Mouse (Mus musculus) lung, adult 2 months (tissue): Measurements from ENCODE around the gene Thbs4. TPM values are rescaled to one million over a fixed set of nuclear protein-coding genes. Genes with fewer than 3 reads are reported as not detected.

ENCODE experiments used
- DNase-seq: peaks from one replicate; pipeline ENCODE4 v3.0.0; 2022
- H3K4me1 ChIP-seq: fragments of 200-500 bp; 2 replicates; pipeline ENCODE4 v1.6.1; 2011; ENCODE audit warnings: low read length; ENCODE audit not compliant: control insufficient read depth, insufficient read depth
- H3K4me3 ChIP-seq: fragments of 200-500 bp; replicated peaks from 2 replicates; pipeline ENCODE3; 2011; ENCODE audit warnings: low read depth, mild to moderate bottlenecking, control low read depth, low read length; ENCODE audit errors: extremely low read depth
- CTCF ChIP-seq: fragments of 200-500 bp; IDR thresholded peaks from 2 replicates; pipeline ENCODE4 v1.5.1; 2011; ENCODE audit warnings: mild to moderate bottlenecking, low read length, control low read depth; ENCODE audit not compliant: insufficient read depth
- POLR2A ChIP-seq: fragments of 200-500 bp; IDR thresholded peaks from 2 replicates; pipeline ENCODE4 v1.6.1; 2011; ENCODE audit warnings: low read depth, mild to moderate bottlenecking, control low read depth, low read length, borderline replicate concordance; ENCODE audit errors: extremely low read depth
- WGBS: fragments of 180-500 bp; shearing (Covaris S2); methylation state at CpG from one replicate; pipeline ENCODE4 v1.1.7; 2018; 5-methylcytosine and 5-hydroxymethylcytosine counted together
- polyA plus RNA-seq: library from polyadenylated mRNA; depleted of rRNA; stranded (reverse); fragments of >200 nt; gene quantifications from 2 replicates; pipeline ENCODE4 v1.2.3, GENCODE M21; 2012

Gene Thbs4
- polyA plus RNA-seq, 1 experiment, result 5.3 TPM

GRCm38 (mm10) chr13:92793636-92794035 is 982 bp downstream of the Thbs4 start:
- Histone ChIP-seq H3K4me3 (no peak overlapping the region), H3K4me1 (no peaks in the 10 kb centered on the region)
- 72% methylated on average over 8 of the region's 8 CpGs for WGBS
- no peak for TF ChIP-seq CTCF
- no peak for TF ChIP-seq POLR2A
- DNase-seq, result no peak

GRCm38 (mm10) chr13:92791474-92791873 is 3.1 kb downstream of the Thbs4 start:
- DNase-seq, result no peak
- no peak for TF ChIP-seq CTCF
- TF ChIP-seq POLR2A, result no peak
- H3K4me3 ChIP-seq, result no peak overlapping the region
- 67% methylated on average over 7 of the region's 7 CpGs for WGBS
- H3K4me1 ChIP-seq, result no peaks in the 10 kb centered on the region

- no peak overlapping the region for H3K4me3 ChIP-seq
- no peaks in the 10 kb centered on the region for H3K4me1 ChIP-seq
- DNase-seq, result no peak
- 83% methylated on average over 3 of the region's 3 CpGs for WGBS
- no peak for TF ChIP-seq POLR2A
- no peak for TF ChIP-seq CTCF
These were observed 10.3 kb downstream of the Thbs4 start for GRCm38 (mm10) chr13:92784311-92784710.

GRCm38 (mm10) chr13:92783551-92783950 is 11.1 kb downstream of the Thbs4 start:
- DNase-seq, result no peak
- Histone ChIP-seq H3K4me3 (no peak overlapping the region), H3K4me1 (no peaks in the 10 kb centered on the region)
- no peak for TF ChIP-seq POLR2A
- no peak for TF ChIP-seq CTCF
- whole genome bisulfite sequencing, result 88% methylated on average over 4 of the region's 4 CpGs

GRCm38 (mm10) chr13:92780927-92781326 is 13.7 kb downstream of the Thbs4 start:
- DNase-seq, result no peak
- Histone ChIP-seq H3K4me1 (no peaks in the 10 kb centered on the region), H3K4me3 (no peak overlapping the region)
- no peak for TF ChIP-seq POLR2A
- no peak for TF ChIP-seq CTCF
- 58% methylated on average over 8 of the region's 8 CpGs for WGBS

- no peaks in the 10 kb centered on the region for H3K4me1 ChIP-seq
- no peak for TF ChIP-seq POLR2A
- TF ChIP-seq CTCF, result no peak
- DNase-seq, result no peak
- WGBS, result 75% methylated on average over 4 of the region's 4 CpGs
- no peak overlapping the region for H3K4me3 ChIP-seq
These were observed 14.5 kb downstream of the Thbs4 start for GRCm38 (mm10) chr13:92780076-92780475.

- Histone ChIP-seq H3K4me1 (no peaks in the 10 kb centered on the region), H3K4me3 (no peak overlapping the region)
- WGBS, result 58% methylated on average over 7 of the region's 7 CpGs
- DNase-seq, result no peak
- TF ChIP-seq POLR2A, result no peak
- TF ChIP-seq CTCF, result no peak
These were observed 16.0 kb downstream of the Thbs4 start for GRCm38 (mm10) chr13:92778642-92779041.

GRCm38 (mm10) chr13:92775916-92776315 is 18.7 kb downstream of the Thbs4 start:
- no peak for DNase-seq
- Histone ChIP-seq H3K4me3 (no peak overlapping the region), H3K4me1 (no peaks in the 10 kb centered on the region)
- TF ChIP-seq CTCF (no peak), POLR2A (no peak)
- whole genome bisulfite sequencing, result 68% methylated on average over 7 of the region's 7 CpGs

GRCm38 (mm10) chr13:92774887-92775286 is 19.7 kb downstream of the Thbs4 start:
- Histone ChIP-seq H3K4me1 (no peaks in the 10 kb centered on the region), H3K4me3 (no peak overlapping the region)
- TF ChIP-seq POLR2A (no peak), CTCF (no peak)
- WGBS, result 80% methylated on average over 9 of the region's 9 CpGs
- no peak for DNase-seq

GRCm38 (mm10) chr13:92772500-92772899 is 22.1 kb downstream of the Thbs4 start:
- 86% methylated on average over 8 of the region's 8 CpGs for WGBS
- no peaks in the 10 kb centered on the region for H3K4me1 ChIP-seq
- no peak overlapping the region for H3K4me3 ChIP-seq
- no peak for DNase-seq
- TF ChIP-seq POLR2A (no peak), CTCF (no peak)
